Mouse (Mus musculus) heart, embryonic 11.5 days (tissue): ENCODE data around the gene Wipf3. TPM values are rescaled to one million over a fixed set of nuclear protein-coding genes. Genes with fewer than 3 reads are reported as not detected.

Experiments used
- ATAC-seq: fragments of 200-750 bp; cut with Nextera tagmentation; replicated peaks from 2 replicates; pipeline ENCODE4 v1.8.0; 2017; ENCODE audit warnings: moderate library complexity; ENCODE audit not compliant: insufficient number of reproducible peaks, low FRiP score, low TSS enrichment
- H3K27ac ChIP-seq: fragments of 300-500 bp; sonication (generic); 2 replicates; pipeline ENCODE4 v1.5.1; 2014; ENCODE audit warnings: mild to moderate bottlenecking, low read depth, low read length
- H3K27me3 ChIP-seq: fragments of 300-500 bp; sonication (generic); 2 replicates; pipeline ENCODE4 v1.6.1; 2014; ENCODE audit warnings: mild to moderate bottlenecking, low read length, mixed read lengths; ENCODE audit not compliant: control insufficient read depth, insufficient read depth
- H3K36me3 ChIP-seq: fragments of 300-500 bp; sonication (generic); 2 replicates; pipeline ENCODE4 v1.6.1; 2014; ENCODE audit warnings: mild to moderate bottlenecking, low read length, moderate library complexity, mixed read lengths; ENCODE audit not compliant: control insufficient read depth, insufficient read depth
- H3K4me1 ChIP-seq: fragments of 300-500 bp; sonication (generic); 2 replicates; pipeline ENCODE4 v1.6.1; 2014; ENCODE audit warnings: low read length; ENCODE audit not compliant: control insufficient read depth, insufficient read depth
- H3K4me2 ChIP-seq: fragments of 300-500 bp; sonication (generic); 2 replicates; pipeline ENCODE4 v1.6.1; 2014; ENCODE audit warnings: mild to moderate bottlenecking, moderate library complexity
- H3K4me3 ChIP-seq: fragments of 300-500 bp; sonication (generic); 2 replicates; pipeline ENCODE4 v1.5.1; 2014; ENCODE audit warnings: low read depth, low read length
- H3K9ac ChIP-seq: fragments of 300-500 bp; sonication (generic); 2 replicates; pipeline ENCODE4 v1.6.1; 2014; ENCODE audit warnings: mild to moderate bottlenecking, low read depth, low read length, moderate library complexity
- H3K9me3 ChIP-seq: fragments of 300-500 bp; sonication (generic); replicated peaks from 2 replicates; pipeline ENCODE4 v1.6.1; 2016; ENCODE audit warnings: low read length; ENCODE audit not compliant: control insufficient read depth
- WGBS: fragments of 180-500 bp; shearing (Covaris S2); extraction: QIAGEN DNeasy Blood & Tissue Kit; methylation state at CpG from one replicate; pipeline ENCODE4 v1.1.7; 2014; ENCODE audit not compliant: insufficient replicate concordance; 5-methylcytosine and 5-hydroxymethylcytosine counted together
- polyA plus RNA-seq: library from polyadenylated mRNA; unstranded; fragments of >200 nt; fragmentation: Nextera tagmentation; extraction: Ambion mirVana; gene quantifications from 2 replicates; pipeline ENCODE4 v1.2.1, GENCODE M21; 2014

Gene Wipf3
- polyA plus RNA-seq, 1 experiment from 2014 or later: 3.8 TPM

DNA sequence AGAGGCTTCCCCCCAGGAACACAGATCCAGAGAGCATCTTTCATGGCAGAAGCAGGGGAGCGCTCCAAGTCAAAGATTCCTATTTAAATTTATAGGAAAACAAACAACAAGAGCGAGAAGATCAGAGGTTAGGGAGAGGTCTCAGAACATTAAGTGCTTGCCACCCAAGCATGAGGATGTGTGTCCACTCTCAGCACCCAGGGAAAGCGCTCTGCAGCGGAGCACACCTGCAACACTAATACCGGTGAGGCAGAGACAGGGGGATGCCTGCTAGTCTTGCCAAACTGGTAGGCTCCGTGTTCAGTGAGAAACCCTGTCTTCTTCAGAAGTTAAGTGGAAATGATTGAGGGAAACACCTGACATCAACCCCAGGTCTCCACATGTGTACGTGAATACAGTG lies 110.0 kb downstream of the Wipf3 start:
- Histone ChIP-seq H3K36me3 (no peaks in the 10 kb centered on the region), H3K27me3 (no peaks in the 10 kb centered on the region), H3K9ac (no peak overlapping the region), H3K4me2 (no peak overlapping the region), H3K4me1 (peaks cover 7% of the 10 kb centered on the region; the same call in 1 of the 2 replicates), H3K9me3 (no peaks in the 10 kb centered on the region), H3K4me3 (no peak overlapping the region), H3K27ac (no peak overlapping the region)
- ATAC-seq: no peak
- WGBS: 86% methylated on average over 7 of the region's 7 CpGs

DNA sequence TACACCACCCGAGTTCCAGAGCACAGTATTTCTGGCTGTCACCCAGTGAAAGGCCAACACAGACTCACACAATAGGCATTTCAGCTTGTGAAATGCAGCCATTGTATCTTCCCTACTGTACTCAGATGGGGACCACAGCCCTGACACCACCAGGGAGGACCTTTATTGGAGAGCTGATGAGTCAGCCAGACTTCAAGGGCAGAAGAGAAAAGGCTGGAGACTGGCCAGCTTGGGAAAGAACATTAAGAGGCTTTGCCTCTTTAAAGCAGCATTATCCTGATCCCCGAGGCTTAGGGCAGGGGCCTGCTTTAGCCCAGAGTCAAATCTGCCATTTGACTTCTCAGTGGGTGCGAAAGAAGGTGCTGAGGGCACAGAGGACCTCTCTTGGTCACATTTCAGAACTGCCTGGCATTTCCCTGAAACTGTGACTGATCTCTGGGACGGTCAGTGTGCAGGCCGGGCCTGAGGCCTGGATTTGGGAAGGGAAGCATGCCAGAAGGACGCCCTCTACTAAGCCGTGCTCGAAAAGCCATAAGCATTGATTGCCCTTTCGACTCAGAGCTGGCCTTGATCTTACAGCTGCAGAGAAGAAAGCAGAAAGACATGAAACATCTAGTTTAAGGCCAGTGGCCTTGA lies 111.0 kb downstream of the Wipf3 start:
- Histone ChIP-seq H3K27me3 (no peaks in the 10 kb centered on the region), H3K4me3 (no peak overlapping the region), H3K9ac (no peak overlapping the region), H3K27ac (no peak overlapping the region), H3K9me3 (no peaks in the 10 kb centered on the region), H3K4me2 (no peak overlapping the region), H3K4me1 (peaks cover 7% of the 10 kb centered on the region; the same call in 1 of the 2 replicates), H3K36me3 (no peaks in the 10 kb centered on the region)
- ATAC-seq: no peak
- WGBS: 64% methylated on average over 9 of the region's 9 CpGs

DNA sequence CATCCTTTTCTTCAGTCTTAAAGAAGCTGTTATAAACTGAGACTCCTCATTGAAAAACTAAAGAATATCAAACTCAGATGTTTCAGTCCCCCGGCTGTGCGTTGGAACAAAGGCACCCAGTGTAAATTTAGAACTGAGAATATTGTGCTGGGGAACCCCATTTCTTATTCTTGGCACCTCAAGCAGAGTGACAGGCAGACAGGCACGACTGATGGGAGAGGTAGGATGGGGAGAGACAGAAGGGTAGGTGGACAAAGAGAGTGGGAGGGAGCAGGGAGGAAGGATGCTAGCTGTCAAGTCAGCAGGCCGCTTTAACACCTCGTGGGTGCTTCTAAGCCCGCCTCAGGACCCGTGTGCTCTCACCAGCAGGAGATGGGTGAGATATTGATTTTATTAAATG lies 113.4 kb downstream of the Wipf3 start:
- Histone ChIP-seq H3K4me3 (no peak overlapping the region), H3K9ac (no peak overlapping the region), H3K27ac (no peak overlapping the region), H3K4me1 (peaks cover 7% of the 10 kb centered on the region; the same call in 1 of the 2 replicates), H3K27me3 (no peaks in the 10 kb centered on the region), H3K9me3 (no peaks in the 10 kb centered on the region), H3K36me3 (no peaks in the 10 kb centered on the region), H3K4me2 (no peak overlapping the region)
- no peak for ATAC-seq
- 76% methylated on average over 7 of the region's 7 CpGs for WGBS

DNA sequence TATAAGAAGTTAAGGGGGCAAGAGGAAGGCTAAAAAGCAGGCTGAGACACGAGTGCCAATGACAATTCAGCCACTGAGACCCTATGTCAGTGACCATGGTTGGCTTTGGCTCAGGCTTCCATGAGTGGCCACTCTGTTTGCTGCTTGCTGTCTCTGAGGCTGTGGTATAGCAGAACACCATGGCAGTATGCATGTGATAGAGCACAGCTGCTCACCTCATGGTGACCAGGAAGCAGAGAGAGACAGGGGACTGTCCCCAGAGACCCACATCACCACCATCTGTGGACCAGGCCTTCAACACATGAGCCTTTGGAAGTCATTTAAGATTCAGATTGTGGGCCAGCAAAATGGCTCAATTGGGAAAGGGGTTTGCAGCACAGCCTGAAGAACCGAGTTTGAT lies 114.2 kb downstream of the Wipf3 start:
- Histone ChIP-seq H3K36me3 (no peaks in the 10 kb centered on the region), H3K4me3 (no peak overlapping the region), H3K27ac (no peak overlapping the region), H3K9ac (no peak overlapping the region), H3K4me2 (no peak overlapping the region), H3K27me3 (no peaks in the 10 kb centered on the region), H3K9me3 (no peaks in the 10 kb centered on the region), H3K4me1 (peaks cover 5% of the 10 kb centered on the region; the same call in 1 of the 2 replicates)
- no peak for ATAC-seq
- 83% methylated on average over 2 of the region's 2 CpGs for WGBS

DNA sequence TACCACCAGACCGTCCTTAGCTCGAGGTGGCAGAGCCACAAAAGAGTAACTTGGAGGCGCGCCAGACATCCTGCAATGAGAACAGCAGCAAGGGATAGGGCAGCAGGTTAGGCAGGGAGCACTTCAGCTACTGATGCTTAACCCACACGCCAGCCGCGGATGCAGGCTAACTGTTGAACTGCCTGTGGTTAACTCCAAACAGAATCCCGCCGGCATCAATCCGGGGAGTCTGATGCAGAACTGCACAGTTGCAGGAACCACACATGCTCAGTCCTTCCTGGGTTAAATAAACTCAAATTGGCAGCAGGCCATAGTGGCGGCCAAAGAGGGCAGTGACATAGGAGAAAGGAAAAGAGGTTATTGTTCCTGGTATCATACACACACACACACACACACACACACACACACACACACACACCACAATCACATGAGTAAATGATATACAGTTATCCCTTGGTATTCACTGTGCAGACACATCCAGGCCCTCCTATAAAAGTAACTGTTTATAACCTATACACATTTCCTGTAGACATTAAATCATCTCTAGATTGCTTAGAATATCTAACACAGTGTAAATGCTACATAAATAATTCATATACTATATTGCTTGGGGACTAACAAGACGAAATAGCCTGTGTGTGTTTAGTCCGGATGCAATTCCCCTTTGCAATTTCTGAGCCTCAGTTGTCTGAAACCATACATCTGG lies 119.1 kb downstream of the Wipf3 start:
- H3K9ac ChIP-seq: no peak overlapping the region
- H3K27ac ChIP-seq: no peak overlapping the region
- H3K9me3 ChIP-seq: no peaks in the 10 kb centered on the region
- no peak for ATAC-seq
- H3K4me1 ChIP-seq: peaks cover 6% of the 10 kb centered on the region; the same call in 1 of the 2 replicates
- no peaks in the 10 kb centered on the region for H3K36me3 ChIP-seq
- H3K4me2 ChIP-seq: no peak overlapping the region
- no peaks in the 10 kb centered on the region for H3K27me3 ChIP-seq
- 67% methylated on average over 13 of the region's 13 CpGs for WGBS
- no peak overlapping the region for H3K4me3 ChIP-seq

DNA sequence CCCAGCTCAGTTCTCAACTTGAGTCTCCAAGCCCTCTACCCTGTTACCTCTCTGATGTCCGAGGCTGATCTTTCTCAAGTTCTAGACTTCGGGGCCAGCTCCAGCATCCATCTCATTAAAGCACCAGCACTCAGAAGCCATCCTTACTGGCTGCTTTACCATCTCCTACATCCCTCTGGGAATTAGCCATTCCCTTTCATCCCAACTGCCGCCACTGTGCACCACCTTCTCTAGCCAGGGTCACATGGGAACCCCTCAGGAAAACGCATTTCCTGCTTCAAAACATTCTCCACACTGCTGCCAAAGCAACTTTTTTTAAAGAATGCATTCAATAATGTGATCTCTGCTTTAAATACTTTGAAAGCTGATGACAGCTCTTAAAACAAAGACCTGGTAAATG lies 119.9 kb downstream of the Wipf3 start:
- H3K27ac ChIP-seq: no peak overlapping the region
- H3K36me3 ChIP-seq: no peaks in the 10 kb centered on the region
- 61% methylated on average over 4 of the region's 4 CpGs for WGBS
- no peaks in the 10 kb centered on the region for H3K9me3 ChIP-seq
- no peak for ATAC-seq
- no peaks in the 10 kb centered on the region for H3K27me3 ChIP-seq
- no peak overlapping the region for H3K4me2 ChIP-seq
- no peak overlapping the region for H3K9ac ChIP-seq
- peaks cover 9% of the 10 kb centered on the region; the same call in 1 of the 2 replicates for H3K4me1 ChIP-seq
- H3K4me3 ChIP-seq: no peak overlapping the region

DNA sequence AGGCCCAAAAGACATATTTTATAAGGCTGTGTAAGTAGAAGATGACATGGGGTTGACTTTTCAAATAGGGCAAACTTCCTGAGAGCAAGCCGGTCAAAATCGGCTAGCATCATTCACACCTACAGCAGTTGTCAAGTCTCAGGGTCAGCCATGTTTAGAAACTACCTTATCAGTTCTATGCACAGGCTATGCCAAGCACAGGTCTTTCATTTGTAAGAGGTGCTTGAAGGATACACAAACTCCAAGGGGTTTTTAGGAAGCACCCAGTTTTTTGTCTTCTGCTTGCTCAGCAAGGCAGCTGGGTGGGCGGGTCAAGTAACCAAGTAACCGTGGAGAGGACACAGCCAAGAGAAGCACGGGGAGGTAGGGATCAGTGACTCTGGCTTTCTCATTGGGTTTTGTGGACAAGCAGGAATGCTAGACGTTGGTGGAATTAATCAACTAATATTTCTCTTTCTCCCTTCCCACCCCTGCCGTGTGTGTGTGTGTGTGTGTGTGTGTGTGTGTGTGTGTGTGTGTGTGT lies 121.5 kb downstream of the Wipf3 start:
- no peak for ATAC-seq
- Histone ChIP-seq H3K27ac (no peak overlapping the region), H3K27me3 (no peaks in the 10 kb centered on the region), H3K4me1 (peaks cover 14% of the 10 kb centered on the region; the same call in 1 of the 2 replicates), H3K9ac (no peak overlapping the region), H3K36me3 (no peaks in the 10 kb centered on the region), H3K4me2 (no peak overlapping the region), H3K9me3 (no peaks in the 10 kb centered on the region), H3K4me3 (no peak overlapping the region)
- 45% methylated on average over 6 of the region's 7 CpGs for WGBS

DNA sequence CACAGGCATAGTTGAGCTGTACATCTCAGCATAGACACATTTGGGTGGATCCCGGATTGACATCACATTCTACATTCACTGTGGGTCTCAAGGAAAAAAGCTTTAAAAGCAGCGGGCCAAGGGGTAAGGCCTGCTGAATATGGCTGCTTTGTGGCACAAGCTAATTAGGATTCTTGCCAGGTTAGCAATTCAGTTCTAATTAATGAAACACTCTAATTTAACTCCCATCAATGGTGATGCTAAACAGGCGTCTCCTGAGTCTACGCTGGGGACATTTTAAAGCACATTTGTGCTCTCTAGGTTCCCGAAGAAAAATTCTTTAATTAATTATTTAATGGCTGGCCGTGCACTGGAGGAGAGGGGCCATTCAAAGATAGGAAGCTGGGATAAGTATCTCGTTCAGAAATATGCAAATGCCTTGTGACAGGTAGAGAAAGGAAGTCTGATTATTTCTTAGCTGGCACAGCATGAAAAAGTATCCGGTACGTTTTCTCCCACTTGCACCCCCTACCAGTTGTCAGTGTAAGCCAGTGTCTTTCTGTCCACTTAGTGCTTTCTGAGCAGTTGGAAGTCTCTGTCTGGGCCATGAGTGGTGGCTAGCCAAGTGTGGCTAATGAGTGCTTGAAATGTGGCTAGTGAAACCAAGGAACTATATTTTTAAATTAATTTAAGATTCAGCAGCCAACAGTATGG lies 123.5 kb downstream of the Wipf3 start:
- WGBS: 76% methylated on average over 9 of the region's 9 CpGs
- Histone ChIP-seq H3K36me3 (no peaks in the 10 kb centered on the region), H3K9ac (no peak overlapping the region), H3K4me2 (no peak overlapping the region), H3K4me1 (peaks cover 14% of the 10 kb centered on the region; the same call in 1 of the 2 replicates), H3K27me3 (no peaks in the 10 kb centered on the region), H3K9me3 (no peaks in the 10 kb centered on the region), H3K4me3 (no peak overlapping the region), H3K27ac (no peak overlapping the region)
- no peak for ATAC-seq
